In genomic region chr16:17798321-17799180, GRCm38 (mm10) we compare ENCODE assay signal across 8 mouse cellular contexts. TPM values are rescaled to one million over a fixed set of nuclear protein-coding genes. Genes with fewer than 3 reads are reported as not detected.
DNase-seq lines count a peak whose midpoint lies in the region; ATAC-seq lines count a peak whose summit lies in the region.

No protein-coding gene starts in this region.

- H3K9me3 ChIP-seq in forebrain, embryonic 15.5 days: no peaks in the 10 kb centered on the region
- no peaks in the 10 kb centered on the region for H3K9me3 ChIP-seq in hindbrain, embryonic 10.5 days
- H3K9me3 ChIP-seq in limb, embryonic 12.5 days: no peaks in the 10 kb centered on the region
- H3K9me3 ChIP-seq in midbrain, embryonic 14.5 days (ENCODE audit: control insufficient read depth, low read length): no peaks in the 10 kb centered on the region

- H3K4me1 ChIP-seq in forebrain, embryonic 15.5 days: peaks cover 36% of the 10 kb centered on the region
- peaks cover 43% of the 10 kb centered on the region for H3K4me1 ChIP-seq in hindbrain, embryonic 10.5 days (replicated peaks)
- H3K4me1 ChIP-seq in limb, embryonic 12.5 days (replicated peaks): peaks cover 70% of the 10 kb centered on the region
- H3K4me1 ChIP-seq in midbrain, embryonic 14.5 days (ENCODE audit: control insufficient read depth, insufficient read depth, low read length): peaks cover 28% of the 10 kb centered on the region

- peak overlapping the region; percentile 46 for H3K4me3 ChIP-seq in forebrain, embryonic 15.5 days
- peak overlapping the region; percentile 63 for H3K4me3 ChIP-seq in hindbrain, embryonic 10.5 days
- H3K4me3 ChIP-seq in limb, embryonic 12.5 days (replicated peaks): peak overlapping the region; percentile 90
- H3K4me3 ChIP-seq in midbrain, embryonic 14.5 days (replicated peaks; ENCODE audit: low read depth, low read length): peak overlapping the region; percentile 42

- peak overlapping the region; percentile 80 for H3K4me2 ChIP-seq in forebrain, embryonic 15.5 days (replicated peaks)
- H3K4me2 ChIP-seq in limb, embryonic 12.5 days: peak overlapping the region; percentile 88
- H3K4me2 ChIP-seq in midbrain, embryonic 14.5 days (ENCODE audit: low read length): peak overlapping the region; percentile 79

- ATAC-seq in forebrain, embryonic 15.5 days (replicated peaks): no peak
- peak; percentile 29; the same call in 1 of the 2 replicates for ATAC-seq in limb, embryonic 12.5 days (ENCODE audit: insufficient number of reproducible peaks, insufficient read depth, low FRiP score, low TSS enrichment, low read depth)
- no peak for ATAC-seq in midbrain, embryonic 14.5 days (ENCODE audit: low FRiP score, low TSS enrichment)

- H3K27ac ChIP-seq in forebrain, embryonic 15.5 days (replicated peaks): no peak overlapping the region
- peak overlapping the region; percentile 86 for H3K27ac ChIP-seq in hindbrain, embryonic 10.5 days
- peak overlapping the region; percentile 96 for H3K27ac ChIP-seq in limb, embryonic 12.5 days
- no peak overlapping the region for H3K27ac ChIP-seq in midbrain, embryonic 14.5 days (replicated peaks; ENCODE audit: low read depth, low read length)

- peaks cover 79% of the 10 kb centered on the region for H3K27me3 ChIP-seq in forebrain, embryonic 15.5 days
- H3K27me3 ChIP-seq in hindbrain, embryonic 10.5 days (ENCODE audit: insufficient read depth, poor library complexity, severe bottlenecking): peaks cover 100% of the 10 kb centered on the region
- peaks cover 45% of the 10 kb centered on the region for H3K27me3 ChIP-seq in limb, embryonic 12.5 days
- H3K27me3 ChIP-seq in midbrain, embryonic 14.5 days (ENCODE audit: control insufficient read depth, insufficient read depth, low read length): peaks cover 82% of the 10 kb centered on the region

- H3K9ac ChIP-seq in forebrain, embryonic 15.5 days (replicated peaks): 0 out of 2 replicates have a peak overlapping the region, but pooled peaks have one; percentile 20
- peak overlapping the region; percentile 97 for H3K9ac ChIP-seq in limb, embryonic 12.5 days (replicated peaks)
- no peak overlapping the region; the same call in 1 of the 2 replicates for H3K9ac ChIP-seq in midbrain, embryonic 14.5 days (replicated peaks; ENCODE audit: low read length)

- peak; percentile 42 for DNase-seq in adrenal gland, adult 2 months
- no peak for DNase-seq in adrenal gland, adult 8-10 months
- DNase-seq in hindbrain, embryonic 10.5 days (ENCODE audit: low spot score): peak; percentile 76
- DNase-seq in midbrain, embryonic 14.5 days: peak; percentile 31
- DNase-seq in cerebellum, adult 9-10 months: no peak
- DNase-seq in thymus, postnatal 10 days (ENCODE audit: low spot score in 2 of 2): no peak

- H3K36me3 ChIP-seq in forebrain, embryonic 15.5 days: no peaks in the 10 kb centered on the region
- peaks cover 6% of the 10 kb centered on the region; the same call in 1 of the 2 replicates for H3K36me3 ChIP-seq in hindbrain, embryonic 10.5 days
- peaks cover 22% of the 10 kb centered on the region for H3K36me3 ChIP-seq in limb, embryonic 12.5 days
- peaks cover 3% of the 10 kb centered on the region; the same call in 1 of the 2 replicates for H3K36me3 ChIP-seq in midbrain, embryonic 14.5 days (ENCODE audit: control insufficient read depth, insufficient read depth, low read length)

- 3% methylated on average over 24 of the region's 45 CpGs for WGBS in forebrain, embryonic 15.5 days
- 1% methylated on average over 42 of the region's 45 CpGs for WGBS in hindbrain, embryonic 10.5 days
- 1% methylated on average over 38 of the region's 45 CpGs for WGBS in limb, embryonic 12.5 days
- 2% methylated on average over 43 of the region's 45 CpGs for WGBS in midbrain, embryonic 14.5 days

RNA-seq across cellular contexts. Expression of gene Scarf2, which starts 1.5 kb away (rescaled TPM):
- total RNA-seq in adrenal gland, adult 2 months (2021): 10 to 100 TPM in 1 of 2 experiments, 1 to 10 TPM in 1; 8.4 to 15.9 TPM
- 61.7 and 75.1 TPM in 2 replicates for polyA plus RNA-seq in adrenal gland, adult 2 months (2012; rRNA removed)
- total RNA-seq in adrenal gland, adult 8-10 months (2022): 10 to 100 TPM; 11.8 to 14.9 (median 13.1) TPM
- polyA plus RNA-seq in forebrain, embryonic 15.5 days (2015; fragmentation: Nextera tagmentation; extraction: Ambion mirVana): 1.3 TPM in 2 replicates
- polyA plus RNA-seq in hindbrain, embryonic 10.5 days (2016; fragmentation: Nextera tagmentation; extraction: Ambion mirVana): 5.4 and 9.6 TPM in 2 replicates
- 41.0 and 46.3 TPM in 2 replicates for polyA plus RNA-seq in limb, embryonic 12.5 days (2016; fragmentation: Nextera tagmentation; extraction: Ambion mirVana)
- polyA plus RNA-seq in midbrain, embryonic 14.5 days (2014; fragmentation: Nextera tagmentation; extraction: Ambion mirVana): 0.55 and 1.0 TPM in 2 replicates

RNA-seq across cellular contexts. Expression of gene B830017H08Rik, which starts 34.4 kb away (rescaled TPM):
- not detected for total RNA-seq in adrenal gland, adult 2 months (2021)
- polyA plus RNA-seq in adrenal gland, adult 2 months (2012; rRNA removed): not detected in 2 replicates
- not detected for total RNA-seq in adrenal gland, adult 8-10 months (2022)
- 0.93 and 1.3 TPM in 2 replicates for polyA plus RNA-seq in forebrain, embryonic 15.5 days (2015; fragmentation: Nextera tagmentation; extraction: Ambion mirVana)
- 0.22 TPM in 1 of 2 replicates, not detected in the other for polyA plus RNA-seq in hindbrain, embryonic 10.5 days (2016; fragmentation: Nextera tagmentation; extraction: Ambion mirVana)
- polyA plus RNA-seq in limb, embryonic 12.5 days (2016; fragmentation: Nextera tagmentation; extraction: Ambion mirVana): 0.27 and 0.56 TPM in 2 replicates
- polyA plus RNA-seq in midbrain, embryonic 14.5 days (2014; fragmentation: Nextera tagmentation; extraction: Ambion mirVana): 2.4 and 5.3 TPM in 2 replicates

RNA-seq across cellular contexts. Expression of gene Klhl22, which starts 39.1 kb away (rescaled TPM):
- total RNA-seq in adrenal gland, adult 2 months (2021): 10 to 100 TPM; 45.5 to 49.8 TPM
- polyA plus RNA-seq in adrenal gland, adult 2 months (2012; rRNA removed): 55.3 and 68.2 TPM in 2 replicates
- total RNA-seq in adrenal gland, adult 8-10 months (2022): 10 to 100 TPM; 40.5 to 65.6 (median 50.8) TPM
- polyA plus RNA-seq in forebrain, embryonic 15.5 days (2015; fragmentation: Nextera tagmentation; extraction: Ambion mirVana): 69.7 and 72.1 TPM in 2 replicates
- polyA plus RNA-seq in hindbrain, embryonic 10.5 days (2016; fragmentation: Nextera tagmentation; extraction: Ambion mirVana): 57.5 TPM in 2 replicates
- 87.7 and 88.5 TPM in 2 replicates for polyA plus RNA-seq in limb, embryonic 12.5 days (2016; fragmentation: Nextera tagmentation; extraction: Ambion mirVana)
- 75.5 and 75.6 TPM in 2 replicates for polyA plus RNA-seq in midbrain, embryonic 14.5 days (2014; fragmentation: Nextera tagmentation; extraction: Ambion mirVana)

RNA-seq across cellular contexts. Expression of gene Car15, which starts 39.6 kb away (rescaled TPM):
- total RNA-seq in adrenal gland, adult 2 months (2021): 1 to 10 TPM; 1.7 to 3.8 TPM
- 5.1 and 5.5 TPM in 2 replicates for polyA plus RNA-seq in adrenal gland, adult 2 months (2012; rRNA removed)
- 1 to 10 TPM in 3 of 4 experiments, under 1 TPM in 1; 0.94 to 3.6 (median 2.3) TPM for total RNA-seq in adrenal gland, adult 8-10 months (2022)
- 4.8 and 5.7 TPM in 2 replicates for polyA plus RNA-seq in forebrain, embryonic 15.5 days (2015; fragmentation: Nextera tagmentation; extraction: Ambion mirVana)
- 1.9 and 2.3 TPM in 2 replicates for polyA plus RNA-seq in hindbrain, embryonic 10.5 days (2016; fragmentation: Nextera tagmentation; extraction: Ambion mirVana)
- polyA plus RNA-seq in limb, embryonic 12.5 days (2016; fragmentation: Nextera tagmentation; extraction: Ambion mirVana): 2.9 and 3.6 TPM in 2 replicates
- 3.8 and 3.9 TPM in 2 replicates for polyA plus RNA-seq in midbrain, embryonic 14.5 days (2014; fragmentation: Nextera tagmentation; extraction: Ambion mirVana)

Comparison
In these comparisons a context has a peak if more than half of its experiments do, and no peak if none do; other contexts are left out.
1. DNase-seq: peak in adrenal gland, adult 2 months (single experiment), hindbrain, embryonic 10.5 days (single experiment) and midbrain, embryonic 14.5 days (single experiment); none in adrenal gland, adult 8-10 months (single experiment), cerebellum, adult 9-10 months (single experiment) and thymus, postnatal 10 days (0 of 2).
2. H3K27ac ChIP-seq: peak in hindbrain, embryonic 10.5 days (single experiment) and limb, embryonic 12.5 days (single experiment); none in forebrain, embryonic 15.5 days (single experiment) and midbrain, embryonic 14.5 days (single experiment).
3. Peak in every context shown above with its lines, with median percentiles within 50 percentile points of each other: H3K4me2 ChIP-seq and H3K4me3 ChIP-seq.